In genomic region chr10:7590234-7590689, GRCm38 (mm10) we compare ENCODE assay signal across 8 mouse cellular contexts. TPM values are rescaled to one million over a fixed set of nuclear protein-coding genes. Genes with fewer than 3 reads are reported as not detected.
DNase-seq lines count a peak whose midpoint lies in the region; ATAC-seq and TF ChIP-seq lines count a peak whose summit lies in the region.

No protein-coding gene starts in this region.

- H3K4me3 ChIP-seq in forebrain, embryonic 10.5 days: peak overlapping the region; percentile 88
- peak overlapping the region; percentile 59 for H3K4me3 ChIP-seq in limb, embryonic 15.5 days
- peak overlapping the region; percentile 52 for H3K4me3 ChIP-seq in stomach, postnatal 0 days (ENCODE audit: low read depth, low read length)

- peak overlapping the region; percentile 100 for H3K4me2 ChIP-seq in limb, embryonic 15.5 days
- peak overlapping the region; percentile 98 for H3K4me2 ChIP-seq in stomach, postnatal 0 days (replicated peaks; ENCODE audit: low read depth)

- H3K4me1 ChIP-seq in forebrain, embryonic 10.5 days: peaks cover 16% of the 10 kb centered on the region
- H3K4me1 ChIP-seq in limb, embryonic 15.5 days: peaks cover 10% of the 10 kb centered on the region
- peaks cover 4% of the 10 kb centered on the region; the same call in 1 of the 2 replicates for H3K4me1 ChIP-seq in stomach, postnatal 0 days (replicated peaks; ENCODE audit: control insufficient read depth, insufficient read depth)

- no peak for ATAC-seq in limb, embryonic 15.5 days (ENCODE audit: insufficient number of reproducible peaks, low FRiP score, low TSS enrichment, low read depth)
- ATAC-seq in stomach, postnatal 0 days (ENCODE audit: low FRiP score, low TSS enrichment): peak; percentile 13; the same call in 1 of the 2 replicates

- peaks cover 21% of the 10 kb centered on the region for H3K27me3 ChIP-seq in forebrain, embryonic 10.5 days (ENCODE audit: poor library complexity, severe bottlenecking)
- peaks cover 27% of the 10 kb centered on the region for H3K27me3 ChIP-seq in limb, embryonic 15.5 days
- no peaks in the 10 kb centered on the region for H3K27me3 ChIP-seq in stomach, postnatal 0 days (ENCODE audit: control insufficient read depth, insufficient read depth, low read length)

- TF ChIP-seq CTCF in stomach, postnatal 0 days (IDR thresholded peaks at IDR 0.05; ENCODE audit: low read depth): no peak

- under 1% methylated on average over 48 of the region's 54 CpGs for WGBS in forebrain, embryonic 10.5 days
- WGBS in limb, embryonic 15.5 days: under 1% methylated on average over 54 of the region's 54 CpGs
- WGBS in stomach, postnatal 0 days: under 1% methylated on average over 44 of the region's 54 CpGs

- no peak for TF ChIP-seq EP300 in stomach, postnatal 0 days (optimal IDR thresholded peaks at IDR 0.05)

- no peaks in the 10 kb centered on the region for H3K9me3 ChIP-seq in forebrain, embryonic 10.5 days
- no peaks in the 10 kb centered on the region for H3K9me3 ChIP-seq in limb, embryonic 15.5 days
- H3K9me3 ChIP-seq in stomach, postnatal 0 days (ENCODE audit: control insufficient read depth, low read length): no peaks in the 10 kb centered on the region

- H3K36me3 ChIP-seq in forebrain, embryonic 10.5 days (replicated peaks): no peaks in the 10 kb centered on the region
- no peaks in the 10 kb centered on the region for H3K36me3 ChIP-seq in limb, embryonic 15.5 days
- no peaks in the 10 kb centered on the region for H3K36me3 ChIP-seq in stomach, postnatal 0 days (ENCODE audit: control insufficient read depth, insufficient read depth, low read length)

- peak; percentile 29 to 35 for DNase-seq in layer of hippocampus, postnatal 25 days (ENCODE audit: extremely low spot score in 1 of 2, low spot score in 1 of 2)
- no peak for DNase-seq in layer of hippocampus, adult 9-10 months (ENCODE audit: low spot score)
- DNase-seq in R1 (ENCODE audit: low read depth, low spot score): peak; percentile 69
- no peak for DNase-seq in forebrain, embryonic 10.5 days (ENCODE audit: extremely low spot score, low spot score)
- no peak for DNase-seq in stomach, postnatal 0 days (ENCODE audit: low spot score)
- DNase-seq in thymus, postnatal 25 days: no peak
- DNase-seq in right cerebral cortex, postnatal 14 days: no peak

- H3K27ac ChIP-seq in forebrain, embryonic 10.5 days: peak overlapping the region; percentile 74
- no peak overlapping the region for H3K27ac ChIP-seq in limb, embryonic 15.5 days
- H3K27ac ChIP-seq in stomach, postnatal 0 days (replicated peaks): no peak overlapping the region

- no peak overlapping the region for H3K9ac ChIP-seq in limb, embryonic 15.5 days
- peak overlapping the region; percentile 14; the same call in 1 of the 2 replicates for H3K9ac ChIP-seq in stomach, postnatal 0 days (ENCODE audit: low read length)

RNA-seq across cellular contexts. Expression of gene Lrp11, which starts 0.7 kb away (rescaled TPM):
- total RNA-seq in layer of hippocampus, postnatal 25 days (2021): 100 to 1,000 TPM; 190 to 207 TPM
- 6.9 and 7.4 TPM in 2 replicates for polyA plus RNA-seq in forebrain, embryonic 10.5 days (2016; fragmentation: Nextera tagmentation; extraction: Ambion mirVana)
- 0.88 and 1.5 TPM in 2 replicates for polyA plus RNA-seq in limb, embryonic 15.5 days (2015; fragmentation: Nextera tagmentation; extraction: Ambion mirVana)
- 2.9 and 3.8 TPM in 2 replicates for polyA plus RNA-seq in stomach, postnatal 0 days (2015; fragmentation: Nextera tagmentation; extraction: Ambion mirVana)

Comparison
In these comparisons a context has a peak if more than half of its experiments do, and no peak if none do; other contexts are left out.
1. DNase-seq: peak in layer of hippocampus, postnatal 25 days (2 of 2) and R1 (single experiment); none in layer of hippocampus, adult 9-10 months (single experiment), forebrain, embryonic 10.5 days (single experiment), stomach, postnatal 0 days (single experiment), thymus, postnatal 25 days (single experiment) and right cerebral cortex, postnatal 14 days (single experiment).
2. Peak in every context shown above with its lines, with median percentiles within 50 percentile points of each other: H3K4me3 ChIP-seq.